In the genomic region with DNA sequence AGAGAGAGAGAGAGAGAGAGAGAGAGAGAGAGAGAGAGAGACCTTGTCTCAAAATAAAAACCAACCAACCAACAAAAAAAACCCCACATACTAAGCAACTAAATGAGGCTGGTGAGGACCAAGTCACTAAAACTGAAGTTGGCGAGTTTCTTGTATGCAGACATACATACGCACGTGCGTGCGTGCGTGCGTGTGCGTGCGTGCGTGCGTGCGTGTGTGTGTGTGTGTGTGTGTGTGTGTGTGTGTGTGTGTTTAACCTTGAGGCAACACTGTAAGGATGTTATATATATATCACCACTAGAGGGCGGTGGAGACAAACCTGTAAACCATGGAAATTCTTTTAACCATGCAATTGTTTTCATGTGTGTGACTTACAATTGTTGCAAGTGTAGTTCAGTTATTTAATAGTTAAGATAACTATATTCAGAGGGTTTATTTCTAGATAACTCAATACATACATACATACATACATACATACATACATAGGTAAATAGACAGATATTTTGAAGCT, we compare ENCODE assay signal across 12 mouse cellular contexts. TPM values are rescaled to one million over a fixed set of nuclear protein-coding genes. Genes with fewer than 3 reads are reported as not detected.
DNase-seq lines count a peak whose midpoint lies in the region; ATAC-seq and TF ChIP-seq lines count a peak whose summit lies in the region.
"Had no signal": no experiment of that assay in that cellular context is flagged by ENCODE, and none has a peak within 500 bp of the region (broad histone marks: within the 10 kb centered on the region; RNA-seq: fewer than 3 reads in every experiment).

No protein-coding gene starts in this region.

- no peak overlapping the region for H3K27ac ChIP-seq in intestine, postnatal 0 days (ENCODE audit: low read depth, low read length)
- no peak overlapping the region for H3K27ac ChIP-seq in intestine, embryonic 16.5 days (ENCODE audit: low read length)
- H3K27ac ChIP-seq in midbrain, postnatal 0 days (ENCODE audit: low read depth, low read length) = no peak overlapping the region
- H3K27ac ChIP-seq in midbrain, embryonic 10.5 days (replicated peaks) = no peak overlapping the region
- H3K27ac ChIP-seq: forebrain, embryonic 15.5 days; limb, embryonic 12.5 days had no signal

- no peak overlapping the region for H3K9ac ChIP-seq in intestine, postnatal 0 days (ENCODE audit: low read depth, low read length)
- H3K9ac ChIP-seq in intestine, embryonic 16.5 days (ENCODE audit: low read depth, low read length) = no peak overlapping the region
- no peak overlapping the region for H3K9ac ChIP-seq in midbrain, postnatal 0 days (replicated peaks; ENCODE audit: low read length, poor library complexity, severe bottlenecking)
- H3K9ac ChIP-seq: forebrain, embryonic 15.5 days; limb, embryonic 12.5 days had no signal

- H3K27me3 ChIP-seq in intestine, postnatal 0 days (replicated peaks; ENCODE audit: control insufficient read depth, insufficient read depth, low read length) = no peaks in the 10 kb centered on the region
- H3K27me3 ChIP-seq in intestine, embryonic 16.5 days (replicated peaks; ENCODE audit: control insufficient read depth, insufficient read depth, low read length) = no peaks in the 10 kb centered on the region
- H3K27me3 ChIP-seq in midbrain, postnatal 0 days (ENCODE audit: insufficient read depth, low read length) = no peaks in the 10 kb centered on the region
- H3K27me3 ChIP-seq in midbrain, embryonic 10.5 days (ENCODE audit: low read depth, poor library complexity, severe bottlenecking) = no peaks in the 10 kb centered on the region
- H3K27me3 ChIP-seq: forebrain, embryonic 15.5 days; limb, embryonic 12.5 days had no signal

- intact Hi-C loops in heart, postnatal 10 days (cut with DNase I) = loop anchor here (5.0 kb wide), 1 partner anchor 285 kb away; no protein-coding TSS in a partner anchor

- peak; percentile 68 for TF ChIP-seq CTCF in intestine, postnatal 0 days (IDR thresholded peaks at IDR 0.05; ENCODE audit: low read depth)
- peak; percentile 76 for TF ChIP-seq CTCF in midbrain, postnatal 0 days (IDR thresholded peaks at IDR 0.05)

- no peak overlapping the region for H3K4me2 ChIP-seq in intestine, postnatal 0 days (replicated peaks; ENCODE audit: low read depth)
- H3K4me2 ChIP-seq in intestine, embryonic 16.5 days (ENCODE audit: low read depth, low read length) = no peak overlapping the region
- no peak overlapping the region for H3K4me2 ChIP-seq in midbrain, postnatal 0 days (ENCODE audit: low read depth, low read length, poor library complexity, severe bottlenecking)
- H3K4me2 ChIP-seq: forebrain, embryonic 15.5 days; limb, embryonic 12.5 days had no signal

- 78% methylated on average over 13 of the region's 13 CpGs for WGBS in intestine, postnatal 0 days
- WGBS in intestine, embryonic 16.5 days = 86% methylated on average over 13 of the region's 13 CpGs
- 87% methylated on average over 13 of the region's 13 CpGs for WGBS in midbrain, postnatal 0 days
- 86% methylated on average over 13 of the region's 13 CpGs for WGBS in midbrain, embryonic 10.5 days

- no peaks in the 10 kb centered on the region for H3K36me3 ChIP-seq in intestine, postnatal 0 days (ENCODE audit: control insufficient read depth, insufficient read depth)
- H3K36me3 ChIP-seq in intestine, embryonic 16.5 days (ENCODE audit: control insufficient read depth, insufficient read depth, low read length) = no peaks in the 10 kb centered on the region
- no peaks in the 10 kb centered on the region for H3K36me3 ChIP-seq in midbrain, postnatal 0 days (ENCODE audit: insufficient read depth, low read length)
- H3K36me3 ChIP-seq in midbrain, embryonic 10.5 days = no peaks in the 10 kb centered on the region
- H3K36me3 ChIP-seq: forebrain, embryonic 15.5 days; limb, embryonic 12.5 days had no signal

- ATAC-seq in intestine, postnatal 0 days = no peak
- ATAC-seq in intestine, embryonic 16.5 days = no peak
- ATAC-seq in midbrain, postnatal 0 days (ENCODE audit: low FRiP score) = no peak
- ATAC-seq: forebrain, embryonic 15.5 days had no signal

- H3K4me3 ChIP-seq in intestine, postnatal 0 days (ENCODE audit: low read depth, low read length) = no peak overlapping the region
- no peak overlapping the region for H3K4me3 ChIP-seq in intestine, embryonic 16.5 days (ENCODE audit: low read length)
- no peak overlapping the region for H3K4me3 ChIP-seq in midbrain, postnatal 0 days (ENCODE audit: low read depth, low read length)
- no peak overlapping the region for H3K4me3 ChIP-seq in midbrain, embryonic 10.5 days
- H3K4me3 ChIP-seq: forebrain, embryonic 15.5 days; limb, embryonic 12.5 days had no signal

- H3K4me1 ChIP-seq in intestine, postnatal 0 days (replicated peaks; ENCODE audit: control insufficient read depth, insufficient read depth, low read length) = no peaks in the 10 kb centered on the region
- no peaks in the 10 kb centered on the region for H3K4me1 ChIP-seq in intestine, embryonic 16.5 days (ENCODE audit: control insufficient read depth, insufficient read depth, low read length)
- no peaks in the 10 kb centered on the region for H3K4me1 ChIP-seq in midbrain, postnatal 0 days (ENCODE audit: insufficient read depth, low read length)
- H3K4me1 ChIP-seq in midbrain, embryonic 10.5 days = no peaks in the 10 kb centered on the region
- H3K4me1 ChIP-seq: forebrain, embryonic 15.5 days; limb, embryonic 12.5 days had no signal

- peak; percentile 70 for DNase-seq in midbrain, postnatal 0 days (ENCODE audit: low spot score)
- DNase-seq in midbrain, embryonic 10.5 days (ENCODE audit: low spot score) = no peak
- peak; percentile 83 for DNase-seq in ZHBTc4 (ENCODE audit: low read depth, low spot score)
- peak; percentile 81 for DNase-seq in retina, embryonic 14.5 days (ENCODE audit: low spot score)
- no peak for DNase-seq in heart, adult 8-10 months (ENCODE audit: low spot score)
- DNase-seq in heart, postnatal 10 days = no peak
- DNase-seq: cerebellum, adult 9-11 months had no signal

- H3K9me3 ChIP-seq in intestine, postnatal 0 days (ENCODE audit: control insufficient read depth) = no peaks in the 10 kb centered on the region
- no peaks in the 10 kb centered on the region for H3K9me3 ChIP-seq in intestine, embryonic 16.5 days (ENCODE audit: control insufficient read depth, low read length)
- H3K9me3 ChIP-seq in midbrain, postnatal 0 days (ENCODE audit: low read length) = no peaks in the 10 kb centered on the region
- no peaks in the 10 kb centered on the region for H3K9me3 ChIP-seq in midbrain, embryonic 10.5 days (replicated peaks)
- H3K9me3 ChIP-seq: forebrain, embryonic 15.5 days had no signal

RNA-seq across cellular contexts. Expression of a gene that starts 14.2 kb away (rescaled TPM):
- 100 and 133 TPM in 2 replicates for polyA plus RNA-seq in intestine, postnatal 0 days (2015; fragmentation: Nextera tagmentation; extraction: Ambion mirVana)
- 339 and 377 TPM in 2 replicates for polyA plus RNA-seq in intestine, embryonic 16.5 days (2015; fragmentation: Nextera tagmentation; extraction: Ambion mirVana)
- total RNA-seq in midbrain, postnatal 0 days (2014; rRNA removed) = 19.4 and 38.1 TPM in 2 replicates
- 23.7 and 25.5 TPM in 2 replicates for polyA plus RNA-seq in midbrain, postnatal 0 days (2015; fragmentation: Nextera tagmentation; extraction: Ambion mirVana)
- polyA plus RNA-seq in midbrain, embryonic 10.5 days (2016; fragmentation: Nextera tagmentation; extraction: Ambion mirVana) = 440 and 527 TPM in 2 replicates
- 1 to 10 TPM in 1 of 4 experiments, under 1 TPM in 3; 0.44 to 1.3 (median 0.47) TPM for total RNA-seq in heart, adult 8-10 months (2022)
- total RNA-seq in heart, postnatal 10 days (2021) = 10 to 100 TPM; 40.3 to 40.8 TPM

RNA-seq across cellular contexts. Expression of a gene that starts 31.6 kb away (rescaled TPM):
- 21.6 and 30.6 TPM in 2 replicates for polyA plus RNA-seq in intestine, postnatal 0 days (2015; fragmentation: Nextera tagmentation; extraction: Ambion mirVana)
- polyA plus RNA-seq in intestine, embryonic 16.5 days (2015; fragmentation: Nextera tagmentation; extraction: Ambion mirVana) = 21.7 and 26.8 TPM in 2 replicates
- total RNA-seq in midbrain, postnatal 0 days (2014; rRNA removed) = 253 and 328 TPM in 2 replicates
- polyA plus RNA-seq in midbrain, postnatal 0 days (2015; fragmentation: Nextera tagmentation; extraction: Ambion mirVana) = 48.7 and 66.6 TPM in 2 replicates
- polyA plus RNA-seq in midbrain, embryonic 10.5 days (2016; fragmentation: Nextera tagmentation; extraction: Ambion mirVana) = 34.9 and 45.6 TPM in 2 replicates
- total RNA-seq in heart, adult 8-10 months (2022) = 10 to 100 TPM; 72.9 to 84.4 (median 74.9) TPM
- total RNA-seq in heart, postnatal 10 days (2021) = 10 to 100 TPM; 58.0 to 76.6 TPM
- total RNA-seq: hematopoietic stem cell, adult 5-6 weeks had no signal

Comparison
In these comparisons a context has a peak if more than half of its experiments do, and no peak if none do; other contexts are left out.
1. DNase-seq: peak in midbrain, postnatal 0 days (single experiment), ZHBTc4 (single experiment) and retina, embryonic 14.5 days (single experiment); none in midbrain, embryonic 10.5 days (single experiment), heart, adult 8-10 months (single experiment) and heart, postnatal 10 days (0 of 2).